Mouse (Mus musculus) ES-E14 (cell line): ENCODE results near the gene Tnfaip8l1. TPM values are rescaled to one million over a fixed set of nuclear protein-coding genes. Genes with fewer than 3 reads are reported as not detected.

ENCODE experiments used
- DNase-seq: peaks from one replicate; pipeline ENCODE4 v3.0.0-alpha.2; 2013; ENCODE audit warnings: low read depth, low spot score
- H3K27ac ChIP-seq: 2 replicates; pipeline ENCODE4 v1.5.1; 2012; ENCODE audit warnings: low read depth, mild to moderate bottlenecking, low read length, moderate library complexity, mixed read lengths; ENCODE audit not compliant: poor library complexity, insufficient read depth, severe bottlenecking
- H3K36me3 ChIP-seq: 2 replicates; pipeline ENCODE4 v1.6.1; 2012; ENCODE audit warnings: mild to moderate bottlenecking, low read length, moderate library complexity, mixed read lengths; ENCODE audit not compliant: control insufficient read depth, poor library complexity, insufficient read depth, severe bottlenecking
- H3K4me1 ChIP-seq, 2 experiments: fragments of 150-350 bp in 1 of 2; sonication (generic) in 1 of 2; 2 replicates each; pipeline ENCODE4 v1.6.1; 2012; ENCODE audit warnings: low read length in 2 of 2, mild to moderate bottlenecking in 1 of 2, mixed read lengths in 1 of 2; ENCODE audit not compliant: control insufficient read depth in 2 of 2, insufficient read depth in 2 of 2, poor library complexity in 1 of 2
- H3K4me3 ChIP-seq, 2 experiments: fragments of 150-350 bp in 1 of 2; sonication (generic) in 1 of 2; 2 replicates each; pipeline ENCODE4 v1.5.1; 2012; ENCODE audit warnings: low read length in 2 of 2, low read depth in 1 of 2, mild to moderate bottlenecking in 1 of 2, mixed read lengths in 1 of 2; ENCODE audit not compliant: insufficient read depth in 1 of 2, poor library complexity in 1 of 2, severe bottlenecking in 1 of 2
- H3K9ac ChIP-seq: 2 replicates; pipeline ENCODE4 v1.6.1; 2012; ENCODE audit warnings: low read depth, mild to moderate bottlenecking, low read length, mixed read lengths; ENCODE audit not compliant: poor library complexity, insufficient read depth, severe bottlenecking
- H3K9me3 ChIP-seq: fragments of 150-350 bp; sonication (generic); 2 replicates; pipeline ENCODE4 v1.6.1; 2012; ENCODE audit warnings: low read depth, mild to moderate bottlenecking, low read length; ENCODE audit not compliant: control insufficient read depth, insufficient read depth
- CHD2 ChIP-seq: IDR thresholded peaks from 2 replicates; pipeline ENCODE4 v1.6.1; 2014; ENCODE audit warnings: mild to moderate bottlenecking, low read depth, low read length, inconsistent platforms
- HCFC1 ChIP-seq: IDR thresholded peaks from 2 replicates; pipeline ENCODE4 v1.6.1; 2012; ENCODE audit warnings: low read length, inconsistent platforms, borderline replicate concordance; ENCODE audit not compliant: insufficient read depth
- MAFK ChIP-seq: IDR thresholded peaks from 2 replicates; pipeline ENCODE4 v1.6.1; 2014; ENCODE audit warnings: mild to moderate bottlenecking, low read depth, low read length, inconsistent platforms; ENCODE audit not compliant: insufficient read depth
- ZC3H11A ChIP-seq: IDR thresholded peaks from 2 replicates; pipeline ENCODE4 v1.6.1; 2012; ENCODE audit warnings: low read depth, mild to moderate bottlenecking, inconsistent platforms, low read length, borderline replicate concordance
- ZNF384 ChIP-seq: IDR thresholded peaks from 2 replicates; pipeline ENCODE4 v1.6.1; 2012; ENCODE audit warnings: low read depth, low read length, inconsistent platforms
- in situ Hi-C, 2 experiments: fragments of 600-800 bp; cut with MboI; formaldehyde crosslinking; loops; one replicate each; pipeline ENCODE4 v1.15.1; 2025; ENCODE audit warnings: low sequenced_read_pairs in 2 of 2, inconsistent platforms in 1 of 2; ENCODE audit not compliant: unreplicated experiment in 2 of 2
- total RNA-seq: library from RNA; depleted of rRNA; stranded (reverse); fragments of 300-350 nt; gene quantifications from 2 replicates; pipeline ENCODE4 v1.2.3, GENCODE M21; 2012; rRNA removed

Tnfaip8l1 gene
- total RNA-seq, 1 experiment, result 1.3 TPM

GRCm38 (mm10) chr17:56219251-56219650 lies 57.0 kb downstream of the Tnfaip8l1 start:
- Histone ChIP-seq H3K4me3 (peak overlapping the region; percentile 80 to 93), H3K9ac (peak overlapping the region; percentile 77), H3K27ac (no peak overlapping the region), H3K9me3 (no peaks in the 10 kb centered on the region), H3K4me1 (peaks cover 0 to 7% of the 10 kb centered on the region in 2 experiments; a peak in 1 of 4 replicates), H3K36me3 (no peaks in the 10 kb centered on the region; the same call in 1 of the 2 replicates)
- TF ChIP-seq CHD2, result no peak
- no peak for TF ChIP-seq ZNF384
- no peak for TF ChIP-seq HCFC1
- TF ChIP-seq MAFK, result no peak
- no peak for TF ChIP-seq ZC3H11A
- in situ Hi-C loops, result no loop called here
- DNase-seq, result no peak

DNA sequence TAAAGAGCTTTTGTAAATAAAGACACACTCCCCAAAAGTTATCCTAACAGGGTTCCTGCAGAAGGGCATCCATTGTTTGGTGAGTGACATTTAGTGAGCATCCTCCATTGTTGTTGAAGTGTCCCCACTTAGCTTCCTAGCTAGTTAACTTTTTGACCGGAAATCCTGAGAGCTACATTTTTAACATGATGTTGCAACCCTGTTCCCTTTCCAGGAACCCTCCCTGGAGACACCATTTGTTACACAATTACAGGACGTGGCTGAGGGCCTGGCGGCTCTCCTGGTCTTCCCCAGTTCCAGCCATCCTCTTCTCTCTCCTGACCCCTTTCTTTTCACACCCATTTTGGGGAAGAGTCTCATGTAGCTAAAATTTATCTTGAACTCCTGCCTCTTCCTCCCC lies 57.5 kb downstream of the Tnfaip8l1 start:
- no peak for DNase-seq
- H3K27ac ChIP-seq, result no peak overlapping the region
- H3K9me3 ChIP-seq, result no peaks in the 10 kb centered on the region
- no peak for TF ChIP-seq MAFK
- no peak for TF ChIP-seq ZC3H11A
- TF ChIP-seq CHD2, result no peak
- no peak for TF ChIP-seq ZNF384
- no peak for TF ChIP-seq HCFC1
- peaks cover 0 to 10% of the 10 kb centered on the region in 2 experiments; a peak in 1 of 4 replicates for H3K4me1 ChIP-seq
- in situ Hi-C loops, result no loop called here
- no peak overlapping the region; the same call in 1 of the 2 replicates for H3K9ac ChIP-seq
- H3K36me3 ChIP-seq, result no peaks in the 10 kb centered on the region; the same call in 1 of the 2 replicates
- H3K4me3 ChIP-seq, result no peak overlapping the region

Other genes with a start within 250 kb of the Tnfaip8l1 start
- gene Zfp119b, start 213.0 kb upstream of the Tnfaip8l1 start, total RNA-seq, result 3.9 and 4.6 TPM in 2 replicates
- 0.49 and 0.74 TPM in 2 replicates for gene Ebi3, start 209.8 kb upstream of the Tnfaip8l1 start, total RNA-seq
- gene Yju2, start 203.4 kb upstream of the Tnfaip8l1 start, total RNA-seq, result 14.0 and 14.7 TPM in 2 replicates
- gene Shd, start 192.0 kb upstream of the Tnfaip8l1 start, total RNA-seq, result 1.5 and 2.4 TPM in 2 replicates
- 24.2 and 50.7 TPM in 2 replicates for gene Fsd1, start 176.0 kb upstream of the Tnfaip8l1 start, total RNA-seq
- 3.4 and 6.4 TPM in 2 replicates for gene Stap2, start 156.9 kb upstream of the Tnfaip8l1 start, total RNA-seq
- 39.0 and 61.5 TPM in 2 replicates for gene Mpnd, start 156.8 kb upstream of the Tnfaip8l1 start, total RNA-seq
- 67.7 and 73.8 TPM in 2 replicates for gene Sh3gl1, start 125.8 kb upstream of the Tnfaip8l1 start, total RNA-seq
- gene Chaf1a, start 122.0 kb upstream of the Tnfaip8l1 start, total RNA-seq, result 48.3 and 57.9 TPM in 2 replicates
- gene Ubxn6, start 87.4 kb upstream of the Tnfaip8l1 start, total RNA-seq, result 34.8 and 38.8 TPM in 2 replicates
- 165 and 204 TPM in 2 replicates for gene Hdgfl2, start 82.8 kb upstream of the Tnfaip8l1 start, total RNA-seq
- gene Plin4, start 52.7 kb upstream of the Tnfaip8l1 start, total RNA-seq, result 0.31 and 0.69 TPM in 2 replicates
- 1.4 and 2.1 TPM in 2 replicates for gene Plin5, start 44.9 kb upstream of the Tnfaip8l1 start, total RNA-seq
- not detected in 2 replicates for gene Lrg1, start 40.5 kb upstream of the Tnfaip8l1 start, total RNA-seq
- 2.9 and 7.1 TPM in 2 replicates for gene Sema6b, start 22.1 kb upstream of the Tnfaip8l1 start, total RNA-seq
- 71.1 and 95.2 TPM in 2 replicates for gene Mydgf, start 21.4 kb downstream of the Tnfaip8l1 start, total RNA-seq
- 27.4 and 27.5 TPM in 2 replicates for gene Dpp9, start 56.4 kb downstream of the Tnfaip8l1 start, total RNA-seq
- gene Fem1a, start 94.3 kb downstream of the Tnfaip8l1 start, total RNA-seq, result 18.8 and 18.9 TPM in 2 replicates
- gene Ticam1, start 114.3 kb downstream of the Tnfaip8l1 start, total RNA-seq, result 2.4 and 2.8 TPM in 2 replicates
- gene Plin3, start 130.4 kb downstream of the Tnfaip8l1 start, total RNA-seq, result 40.5 and 53.9 TPM in 2 replicates
- gene Arrdc5, start 137.8 kb downstream of the Tnfaip8l1 start, total RNA-seq, result 0.21 TPM in 1 of 2 replicates, not detected in the other
- 238 and 265 TPM in 2 replicates for gene Uhrf1, start 140.8 kb downstream of the Tnfaip8l1 start, total RNA-seq
- 21.1 and 43.7 TPM in 2 replicates for gene Kdm4b, start 163.6 kb downstream of the Tnfaip8l1 start, total RNA-seq